Mouse (Mus musculus): Measurements from ENCODE around the gene Rabep1. TPM values are rescaled to one million over a fixed set of nuclear protein-coding genes. Genes with fewer than 3 reads are reported as not detected.

Gene Rabep1
- total RNA-seq, 4 experiments from 2014 or later: 36.0 to 42.2 (median 41.6) TPM

DNA sequence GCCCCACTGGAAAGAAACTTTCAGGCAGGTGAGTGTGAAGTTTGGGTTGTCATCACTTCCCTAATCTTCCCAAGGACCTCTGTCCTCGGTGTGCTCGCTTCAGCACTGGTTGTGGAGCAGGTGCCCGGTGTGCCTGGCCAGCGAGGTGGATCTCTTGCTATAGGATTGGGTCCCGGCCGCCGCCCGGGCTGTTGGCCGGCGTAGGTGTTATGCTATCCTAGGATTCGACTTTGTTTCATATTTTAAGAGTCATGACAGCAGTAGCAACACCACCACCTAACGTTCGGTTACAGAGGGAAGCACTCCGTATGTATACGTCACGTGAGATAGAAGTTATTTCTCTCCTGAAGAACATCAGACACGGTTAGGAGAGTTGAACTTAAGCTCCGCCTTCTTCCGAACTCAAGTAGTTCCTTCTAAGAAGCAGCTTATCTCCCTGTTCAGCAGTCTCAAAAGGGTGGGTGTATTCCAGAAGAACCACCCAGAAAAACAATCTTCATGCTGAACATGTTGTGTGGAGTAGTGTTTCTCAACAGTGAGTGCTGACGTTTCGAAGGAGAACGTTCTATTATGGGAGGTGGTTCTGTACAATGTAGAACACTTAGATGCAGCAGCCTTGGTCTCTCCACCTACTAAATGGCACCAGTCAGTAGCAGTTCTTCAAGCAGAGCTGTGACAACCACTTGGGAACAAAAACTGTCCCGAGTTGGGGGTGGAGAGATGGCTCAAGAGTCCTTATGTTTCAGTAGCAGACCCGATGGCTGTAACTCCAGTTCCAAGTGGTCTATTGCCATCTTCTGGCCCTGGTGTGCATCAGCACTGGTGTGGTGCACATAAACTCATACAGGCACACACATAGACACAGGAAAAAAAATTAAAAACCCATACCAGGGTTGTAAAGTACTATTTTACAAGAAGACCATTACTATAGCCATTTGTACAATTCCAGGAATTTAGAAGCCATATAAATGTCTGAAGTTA lies 126.3 kb downstream of the Rabep1 start:
- no peak for DNase-seq (ENCODE audit: low spot score in 2 of 2)

DNA sequence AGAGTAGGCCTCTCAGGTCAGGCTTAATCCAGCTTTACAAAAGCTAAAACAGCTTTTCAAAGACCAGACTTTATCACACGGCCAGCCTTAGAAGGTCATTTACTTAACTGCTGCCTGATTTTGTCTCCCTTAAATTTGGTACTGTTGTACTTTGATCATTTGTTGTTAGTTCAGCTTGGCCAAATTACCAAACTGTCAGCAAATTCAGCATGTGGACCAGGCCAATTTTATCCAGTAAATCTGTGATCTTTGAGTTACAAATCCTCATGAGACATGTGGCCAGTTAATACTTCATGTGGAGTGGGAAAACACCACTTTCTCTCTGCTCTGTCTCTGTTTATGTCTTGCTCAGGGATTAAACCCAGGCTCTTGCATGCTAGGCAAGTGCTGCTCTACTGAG lies 128.0 kb downstream of the Rabep1 start:
- DNase-seq (ENCODE audit: low spot score in 2 of 2): no peak

DNA sequence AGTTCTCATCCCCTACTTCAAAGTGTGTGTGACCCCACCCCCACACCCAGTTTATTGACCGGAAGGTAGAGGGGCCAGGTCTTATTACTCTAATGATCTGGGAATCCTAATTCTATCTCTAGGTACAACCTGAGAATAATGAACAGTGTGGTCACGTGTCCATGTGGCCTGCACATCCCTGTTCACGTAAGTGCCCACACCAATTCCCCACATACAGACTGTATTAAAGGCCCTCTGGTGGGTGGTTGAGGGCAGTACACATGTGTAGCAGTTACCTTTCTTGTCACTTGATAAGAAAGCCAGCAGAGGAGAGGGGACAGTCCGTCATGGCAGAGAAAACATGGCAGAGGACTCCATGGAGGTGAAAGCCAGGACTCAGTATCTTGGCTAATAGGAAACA lies 129.4 kb downstream of the Rabep1 start:
- no peak for DNase-seq (ENCODE audit: low spot score in 2 of 2)

DNA sequence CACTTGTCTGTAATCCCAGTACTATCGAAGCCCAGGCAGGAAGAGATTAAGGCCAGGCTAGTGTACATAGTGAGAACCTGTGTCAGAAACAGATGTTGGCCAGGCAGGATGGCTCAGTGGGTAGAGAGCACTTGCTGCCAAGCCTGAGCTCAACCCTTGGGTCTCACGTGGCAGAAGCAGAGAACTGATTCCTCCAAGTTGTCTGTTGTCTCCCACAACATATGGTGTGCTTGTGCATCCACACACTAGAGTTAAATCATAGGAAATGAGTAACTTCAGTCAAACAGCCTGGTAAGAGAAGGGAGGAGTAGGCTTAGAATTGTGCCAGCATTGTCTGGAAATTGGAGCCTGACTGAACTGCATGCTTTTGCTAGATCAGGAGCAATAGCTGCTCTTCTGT lies 130.6 kb downstream of the Rabep1 start:
- no peak for DNase-seq (ENCODE audit: low spot score in 2 of 2)

DNA sequence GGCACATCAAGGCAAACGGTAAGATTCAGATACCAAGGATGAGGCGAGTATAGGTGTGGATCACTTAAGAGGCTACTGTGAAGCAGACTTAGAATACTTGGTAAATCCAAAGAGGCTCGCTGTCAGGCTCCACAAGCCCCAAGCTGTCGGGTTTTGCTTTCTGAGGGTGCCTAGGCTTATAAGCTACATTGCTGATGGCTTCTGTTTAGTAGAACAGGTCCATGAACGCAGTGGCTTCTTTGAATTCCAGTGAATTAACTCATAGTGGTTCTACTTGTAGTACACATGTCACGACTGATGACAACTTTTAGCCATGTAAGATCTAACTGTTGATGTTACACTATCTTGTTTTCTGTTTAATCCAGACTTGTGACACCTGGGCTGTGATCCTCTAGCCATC lies 132.7 kb downstream of the Rabep1 start:
- DNase-seq (ENCODE audit: low spot score in 2 of 2): no peak

DNA sequence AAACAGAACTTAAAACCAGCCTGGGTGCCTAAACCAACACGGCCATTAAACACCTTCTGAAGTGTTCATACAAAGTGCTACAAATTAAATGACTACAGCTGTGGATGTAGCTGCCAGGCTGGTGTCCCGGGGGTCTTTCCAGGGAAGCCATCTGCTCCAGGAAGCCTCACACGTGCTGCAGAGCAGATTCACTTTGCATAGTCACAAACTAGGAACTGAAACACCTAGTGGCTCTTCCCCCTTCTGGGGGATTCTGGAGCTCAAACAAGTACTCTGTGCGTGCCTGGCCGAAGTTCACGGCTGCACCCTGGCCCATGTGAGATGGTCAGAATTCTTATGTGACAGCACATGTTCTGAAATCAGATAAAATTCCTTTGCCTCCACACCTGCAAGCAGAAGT lies 135.7 kb downstream of the Rabep1 start:
- no peak for DNase-seq (ENCODE audit: low spot score in 2 of 2)

DNA sequence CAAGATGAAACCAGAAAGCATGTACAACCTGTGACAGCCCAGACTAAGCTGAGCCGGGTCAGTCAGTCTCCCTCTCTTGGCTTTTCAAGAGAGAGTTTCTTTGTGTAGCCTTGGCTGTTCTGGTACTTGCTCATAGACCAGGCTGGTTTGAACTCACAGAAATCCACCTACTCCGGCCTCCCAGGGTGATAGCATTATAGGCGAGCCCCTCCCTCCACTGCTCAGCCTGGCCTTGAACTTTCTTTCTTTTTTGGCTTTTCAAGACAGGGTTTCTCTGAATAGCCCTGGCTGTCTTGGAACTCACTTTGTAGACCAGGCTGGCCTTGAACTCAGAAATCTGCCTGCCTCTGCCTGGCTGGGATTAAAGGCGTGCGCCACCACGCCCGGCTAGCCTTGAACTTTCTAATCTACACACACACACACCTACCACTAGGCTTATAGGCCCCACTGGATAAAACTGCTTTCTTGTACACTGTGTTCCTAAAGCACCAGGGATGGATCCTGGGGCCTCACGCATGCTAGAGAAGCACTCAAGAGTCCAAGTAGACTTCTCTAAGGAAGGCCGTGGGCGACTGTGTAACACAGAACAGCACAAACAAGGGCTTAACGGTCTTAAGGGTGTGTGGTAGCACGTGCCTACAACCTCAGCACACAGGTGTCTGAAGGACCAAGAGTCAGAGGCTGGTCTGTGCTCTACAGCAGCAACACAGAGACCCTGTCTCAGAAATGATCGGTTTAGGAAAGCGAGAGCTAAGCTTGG lies 136.4 kb downstream of the Rabep1 start:
- no peak for DNase-seq (ENCODE audit: low spot score in 2 of 2)

DNA sequence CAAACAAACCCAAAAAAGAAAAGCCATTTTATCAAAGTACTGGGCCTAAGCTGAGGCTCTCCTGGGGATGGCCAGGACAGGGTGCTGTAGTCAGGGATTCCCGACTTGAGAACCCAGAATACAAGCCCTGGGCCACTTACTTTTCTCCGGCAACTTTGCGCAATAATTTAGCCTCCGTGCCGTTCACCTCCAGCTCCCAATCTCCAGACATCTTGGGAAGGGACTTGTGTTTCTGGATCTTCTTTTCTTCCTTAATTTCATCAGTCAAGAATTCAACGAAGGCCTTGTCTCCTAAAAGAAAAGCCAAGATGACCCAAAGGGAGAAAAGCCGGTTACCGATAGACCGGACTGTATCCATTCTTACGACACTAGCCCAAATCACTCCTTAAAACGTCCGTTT lies 137.5 kb downstream of the Rabep1 start:
- no peak for DNase-seq (ENCODE audit: low spot score in 2 of 2)

DNA sequence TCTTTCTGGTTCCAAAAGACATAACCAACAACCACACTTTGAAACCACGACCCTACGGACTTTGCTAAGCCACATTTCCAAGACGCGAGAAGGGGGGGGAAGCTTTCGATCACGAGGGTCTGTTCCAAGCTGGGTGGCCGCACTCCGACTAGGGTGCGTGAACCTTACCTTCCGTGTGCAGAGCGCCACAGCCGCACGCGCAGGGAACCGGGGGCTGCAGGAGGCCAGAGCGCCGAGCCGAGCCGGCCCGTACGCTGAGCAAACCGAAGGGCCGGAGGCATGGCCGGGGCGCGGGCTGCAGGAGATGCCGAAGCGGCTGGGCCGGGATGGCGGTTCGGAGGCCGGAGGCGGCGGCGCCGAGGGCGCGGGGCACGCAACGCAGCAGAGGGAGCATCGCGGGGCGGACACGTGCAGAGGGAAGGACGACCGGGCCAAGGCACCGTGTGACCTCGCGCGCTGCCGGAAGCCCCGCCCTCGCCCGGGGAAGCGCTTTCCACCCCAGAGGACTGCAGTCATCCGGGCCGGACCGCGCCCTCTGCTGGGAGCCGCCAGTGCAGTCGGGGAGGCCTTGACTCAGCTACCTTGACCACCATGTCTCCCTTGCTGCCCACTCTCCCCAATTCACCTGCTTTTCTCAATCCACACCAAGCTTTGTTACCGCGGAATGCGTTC lies 138.1 kb downstream of the Rabep1 start, which contains the start of gene C1qbp:
Gene C1qbp, minus strand, starts transcription at position 470 of the 672 bp plus-strand sequence.
- peak; percentile 91 to 92 for DNase-seq (ENCODE audit: low spot score in 2 of 2)

Other genes starting within 250 kb of the Rabep1 start
- gene 4930544D05Rik, start 228.9 kb upstream of the Rabep1 start, total RNA-seq (2022): not detected
- 10 to 100 TPM; 11.2 to 20.5 (median 14.7) TPM for gene Chrne, start 225.6 kb upstream of the Rabep1 start, total RNA-seq (2022)
- not detected for gene Gp1ba, start 205.7 kb upstream of the Rabep1 start, total RNA-seq (2022)
- 10 to 100 TPM; 34.9 to 41.1 (median 38.1) TPM for gene Rnf167, start 197.5 kb upstream of the Rabep1 start, total RNA-seq (2022)
- gene Slc25a11, start 197.3 kb upstream of the Rabep1 start, total RNA-seq (2022): 100 to 1,000 TPM; 276 to 326 (median 293) TPM
- gene Pfn1, start 190.1 kb upstream of the Rabep1 start, total RNA-seq (2022): 100 to 1,000 TPM; 218 to 265 (median 251) TPM
- gene Eno3, start 187.6 kb upstream of the Rabep1 start, total RNA-seq (2022): 1,000 to 10,000 TPM; 7,027 to 9,270 (median 7,380) TPM
- 10 to 100 TPM; 77.0 to 99.5 (median 81.7) TPM for gene Spag7, start 175.4 kb upstream of the Rabep1 start, total RNA-seq (2022)
- 10 to 100 TPM; 35.2 to 43.1 (median 39.3) TPM for gene Camta2, start 156.7 kb upstream of the Rabep1 start, total RNA-seq (2022)
- gene Inca1, start 144.6 kb upstream of the Rabep1 start, total RNA-seq (2022): 1 to 10 TPM; 4.1 to 5.6 (median 4.3) TPM
- gene Kif1c, start 144.2 kb upstream of the Rabep1 start, total RNA-seq (2022): 100 to 1,000 TPM; 605 to 698 (median 679) TPM
- 10 to 100 TPM; 12.5 to 14.8 (median 13.5) TPM for gene Zfp3, start 80.6 kb upstream of the Rabep1 start, total RNA-seq (2022)
- not detected for gene Scimp, start 32.2 kb upstream of the Rabep1 start, total RNA-seq (2022)
- 10 to 100 TPM; 26.4 to 38.5 (median 31.9) TPM for gene Nup88, start 125.2 kb downstream of the Rabep1 start, total RNA-seq (2022)
- gene Rpain, start 125.4 kb downstream of the Rabep1 start, total RNA-seq (2022): 10 to 100 TPM; 10.9 to 16.4 (median 12.2) TPM
- gene C1qbp, start 138.2 kb downstream of the Rabep1 start, total RNA-seq (2022): 100 to 1,000 TPM; 119 to 137 (median 127) TPM
- 10 to 100 TPM in 1 of 4 experiments, 1 to 10 TPM in 3; 6.5 to 10.2 (median 8.3) TPM for gene Dhx33, start 159.7 kb downstream of the Rabep1 start, total RNA-seq (2022)
- 1 to 10 TPM; 3.6 to 6.5 (median 4.6) TPM for gene Mis12, start 174.8 kb downstream of the Rabep1 start, total RNA-seq (2022)
- 10 to 100 TPM in 3 of 4 experiments, 1 to 10 TPM in 1; 9.8 to 15.4 (median 13.4) TPM for gene Derl2, start 175.1 kb downstream of the Rabep1 start, total RNA-seq (2022)
- under 1 TPM in 2 of 4 experiments, not detected in 2; 0.53 to 0.64 TPM for gene 6330403K07Rik, start 188.7 kb downstream of the Rabep1 start, total RNA-seq (2022)

All from gastrocnemius, adult 8-10 months (tissue).